Mouse (Mus musculus): ENCODE results near the gene Nav1. TPM values are rescaled to one million over a fixed set of nuclear protein-coding genes. Genes with fewer than 3 reads are reported as not detected.

Gene Nav1
- polyA plus RNA-seq, 1 experiment from 2014 or later = 13.6 TPM

GRCm38 (mm10) chr1:135461097-135461730 lies 145.9 kb downstream of the Nav1 start:
- ATAC-seq (ENCODE audit: insufficient number of reproducible peaks, low FRiP score, low TSS enrichment, low read depth) = no peak
- H3K27me3 ChIP-seq = no peaks in the 10 kb centered on the region
- H3K27ac ChIP-seq (replicated peaks) = no peak overlapping the region
- WGBS = 84% methylated on average over 3 of the region's 3 CpGs
- H3K4me1 ChIP-seq = peaks cover 6% of the 10 kb centered on the region; the same call in 1 of the 2 replicates
- H3K4me2 ChIP-seq (replicated peaks) = no peak overlapping the region
- H3K9me3 ChIP-seq (replicated peaks) = no peaks in the 10 kb centered on the region
- H3K9ac ChIP-seq = no peak overlapping the region
- H3K36me3 ChIP-seq = peaks cover 41% of the 10 kb centered on the region; the same call in 1 of the 2 replicates
- no peak overlapping the region for H3K4me3 ChIP-seq (replicated peaks)

GRCm38 (mm10) chr1:135460521-135460920 lies 146.6 kb downstream of the Nav1 start:
- 90% methylated on average over 16 of the region's 16 CpGs for WGBS
- no peak overlapping the region for H3K27ac ChIP-seq (replicated peaks)
- ATAC-seq (ENCODE audit: insufficient number of reproducible peaks, low FRiP score, low TSS enrichment, low read depth) = no peak
- H3K9me3 ChIP-seq (replicated peaks) = no peaks in the 10 kb centered on the region
- no peak overlapping the region for H3K4me3 ChIP-seq (replicated peaks)
- no peaks in the 10 kb centered on the region for H3K27me3 ChIP-seq
- peaks cover 46% of the 10 kb centered on the region; the same call in 1 of the 2 replicates for H3K36me3 ChIP-seq
- H3K4me1 ChIP-seq = peaks cover 6% of the 10 kb centered on the region; the same call in 1 of the 2 replicates
- H3K9ac ChIP-seq = no peak overlapping the region
- H3K4me2 ChIP-seq (replicated peaks) = no peak overlapping the region

GRCm38 (mm10) chr1:135457860-135458259 lies 149.2 kb downstream of the Nav1 start:
- WGBS = 80% methylated on average over 5 of the region's 5 CpGs

GRCm38 (mm10) chr1:135452259-135452658 lies 154.8 kb downstream of the Nav1 start:
- no peaks in the 10 kb centered on the region for H3K4me1 ChIP-seq
- no peaks in the 10 kb centered on the region for H3K9me3 ChIP-seq (replicated peaks)
- ATAC-seq (ENCODE audit: insufficient number of reproducible peaks, low FRiP score, low TSS enrichment, low read depth) = no peak
- 78% methylated on average over 10 of the region's 10 CpGs for WGBS
- H3K27ac ChIP-seq (replicated peaks) = no peak overlapping the region
- H3K36me3 ChIP-seq = peaks cover 67% of the 10 kb centered on the region
- H3K4me2 ChIP-seq (replicated peaks) = no peak overlapping the region
- H3K27me3 ChIP-seq = no peaks in the 10 kb centered on the region
- H3K4me3 ChIP-seq (replicated peaks) = no peak overlapping the region
- no peak overlapping the region for H3K9ac ChIP-seq

More at GRCm38 (mm10) chr1:135457860-135458259, 149.2 kb downstream of the Nav1 start:
- no peak overlapping the region for H3K4me2 ChIP-seq (replicated peaks)
- peaks cover 58% of the 10 kb centered on the region for H3K36me3 ChIP-seq
- no peak for ATAC-seq (ENCODE audit: insufficient number of reproducible peaks, low FRiP score, low TSS enrichment, low read depth)
- H3K4me1 ChIP-seq = peaks cover 3% of the 10 kb centered on the region; the same call in 1 of the 2 replicates
- no peaks in the 10 kb centered on the region for H3K27me3 ChIP-seq
- H3K27ac ChIP-seq (replicated peaks) = no peak overlapping the region
- no peak overlapping the region for H3K4me3 ChIP-seq (replicated peaks)
- H3K9me3 ChIP-seq (replicated peaks) = no peaks in the 10 kb centered on the region
- no peak overlapping the region for H3K9ac ChIP-seq

- H3K4me1 ChIP-seq = no peaks in the 10 kb centered on the region
- H3K27me3 ChIP-seq = no peaks in the 10 kb centered on the region
- no peak overlapping the region for H3K9ac ChIP-seq
- no peak overlapping the region for H3K27ac ChIP-seq (replicated peaks)
- no peak overlapping the region for H3K4me3 ChIP-seq (replicated peaks)
- no peak for ATAC-seq (ENCODE audit: insufficient number of reproducible peaks, low FRiP score, low TSS enrichment, low read depth)
- no peak overlapping the region for H3K4me2 ChIP-seq (replicated peaks)
- WGBS = 82% methylated on average over 2 of the region's 2 CpGs
- H3K9me3 ChIP-seq (replicated peaks) = no peaks in the 10 kb centered on the region
- peaks cover 64% of the 10 kb centered on the region for H3K36me3 ChIP-seq
Observed at GRCm38 (mm10) chr1:135451419-135451818, 155.7 kb downstream of the Nav1 start.

- H3K9ac ChIP-seq = no peak overlapping the region
- H3K4me3 ChIP-seq (replicated peaks) = no peak overlapping the region
- H3K9me3 ChIP-seq (replicated peaks) = no peaks in the 10 kb centered on the region
- no peaks in the 10 kb centered on the region for H3K4me1 ChIP-seq
- WGBS = 95% methylated on average over 8 of the region's 8 CpGs
- no peak overlapping the region for H3K27ac ChIP-seq (replicated peaks)
- H3K4me2 ChIP-seq (replicated peaks) = no peak overlapping the region
- H3K27me3 ChIP-seq = no peaks in the 10 kb centered on the region
- H3K36me3 ChIP-seq = peaks cover 54% of the 10 kb centered on the region
- ATAC-seq (ENCODE audit: insufficient number of reproducible peaks, low FRiP score, low TSS enrichment, low read depth) = no peak
Observed at GRCm38 (mm10) chr1:135449876-135450275, 157.2 kb downstream of the Nav1 start.

GRCm38 (mm10) chr1:135448940-135449339 lies 158.2 kb downstream of the Nav1 start:
- Histone ChIP-seq H3K9ac (no peak overlapping the region), H3K4me1 (no peaks in the 10 kb centered on the region), H3K27ac (replicated peaks) (no peak overlapping the region), H3K27me3 (no peaks in the 10 kb centered on the region), H3K4me3 (replicated peaks) (no peak overlapping the region), H3K9me3 (replicated peaks) (no peaks in the 10 kb centered on the region), H3K36me3 (peaks cover 47% of the 10 kb centered on the region), H3K4me2 (replicated peaks) (no peak overlapping the region)
- ATAC-seq (ENCODE audit: insufficient number of reproducible peaks, low FRiP score, low TSS enrichment, low read depth) = no peak
- WGBS = 92% methylated on average over 5 of the region's 5 CpGs

- Histone ChIP-seq H3K27me3 (no peaks in the 10 kb centered on the region), H3K4me2 (replicated peaks) (no peak overlapping the region), H3K36me3 (peaks cover 41% of the 10 kb centered on the region), H3K4me3 (replicated peaks) (no peak overlapping the region), H3K27ac (replicated peaks) (no peak overlapping the region), H3K9ac (no peak overlapping the region), H3K9me3 (replicated peaks) (no peaks in the 10 kb centered on the region), H3K4me1 (no peaks in the 10 kb centered on the region)
- 91% methylated on average over 12 of the region's 12 CpGs for WGBS
- no peak for ATAC-seq (ENCODE audit: insufficient number of reproducible peaks, low FRiP score, low TSS enrichment, low read depth)
Observed at GRCm38 (mm10) chr1:135443506-135443905, 163.6 kb downstream of the Nav1 start.

GRCm38 (mm10) chr1:135441861-135442260 lies 165.2 kb downstream of the Nav1 start:
- WGBS = 97% methylated on average over 3 of the region's 3 CpGs
- Histone ChIP-seq H3K36me3 (peaks cover 40% of the 10 kb centered on the region), H3K27ac (replicated peaks) (no peak overlapping the region), H3K9ac (no peak overlapping the region), H3K4me3 (replicated peaks) (no peak overlapping the region), H3K27me3 (no peaks in the 10 kb centered on the region), H3K4me1 (no peaks in the 10 kb centered on the region), H3K9me3 (replicated peaks) (no peaks in the 10 kb centered on the region), H3K4me2 (replicated peaks) (no peak overlapping the region)
- ATAC-seq (ENCODE audit: insufficient number of reproducible peaks, low FRiP score, low TSS enrichment, low read depth) = no peak

- ATAC-seq (ENCODE audit: insufficient number of reproducible peaks, low FRiP score, low TSS enrichment, low read depth) = no peak
- no peaks in the 10 kb centered on the region for H3K9me3 ChIP-seq (replicated peaks)
- H3K27ac ChIP-seq (replicated peaks) = no peak overlapping the region
- 85% methylated on average over 6 of the region's 6 CpGs for WGBS
- H3K4me3 ChIP-seq (replicated peaks) = no peak overlapping the region
- H3K9ac ChIP-seq = no peak overlapping the region
- peaks cover 40% of the 10 kb centered on the region for H3K36me3 ChIP-seq
- no peak overlapping the region for H3K4me2 ChIP-seq (replicated peaks)
- no peaks in the 10 kb centered on the region for H3K27me3 ChIP-seq
- H3K4me1 ChIP-seq = no peaks in the 10 kb centered on the region
Observed at GRCm38 (mm10) chr1:135440986-135441385, 166.1 kb downstream of the Nav1 start.

- H3K9me3 ChIP-seq (replicated peaks) = no peaks in the 10 kb centered on the region
- no peaks in the 10 kb centered on the region for H3K4me1 ChIP-seq
- ATAC-seq (ENCODE audit: insufficient number of reproducible peaks, low FRiP score, low TSS enrichment, low read depth) = no peak
- no peak overlapping the region for H3K27ac ChIP-seq (replicated peaks)
- no peak overlapping the region for H3K4me2 ChIP-seq (replicated peaks)
- no peak overlapping the region for H3K9ac ChIP-seq
- WGBS = 89% methylated on average over 6 of the region's 6 CpGs
- no peak overlapping the region for H3K4me3 ChIP-seq (replicated peaks)
- H3K27me3 ChIP-seq = no peaks in the 10 kb centered on the region
- peaks cover 37% of the 10 kb centered on the region for H3K36me3 ChIP-seq
Observed at GRCm38 (mm10) chr1:135438801-135439200, 168.3 kb downstream of the Nav1 start.

- WGBS = 18% methylated on average over 2 of the region's 2 CpGs
- Histone ChIP-seq H3K4me3 (replicated peaks) (no peak overlapping the region), H3K9ac (no peak overlapping the region), H3K27me3 (no peaks in the 10 kb centered on the region), H3K27ac (replicated peaks) (no peak overlapping the region), H3K4me2 (replicated peaks) (no peak overlapping the region), H3K9me3 (replicated peaks) (no peaks in the 10 kb centered on the region), H3K36me3 (peaks cover 16% of the 10 kb centered on the region; the same call in 1 of the 2 replicates), H3K4me1 (peaks cover 8% of the 10 kb centered on the region)
- ATAC-seq (ENCODE audit: insufficient number of reproducible peaks, low FRiP score, low TSS enrichment, low read depth) = no peak
Observed at GRCm38 (mm10) chr1:135435823-135436222, 171.3 kb downstream of the Nav1 start.

All from embryonic facial prominence, embryonic 15.5 days (tissue).